Mouse (Mus musculus) CH12.LX (cell line): Measurements from ENCODE around the gene Cd99l2. TPM values are rescaled to one million over a fixed set of nuclear protein-coding genes. Genes with fewer than 3 reads are reported as not detected.

Source experiments
- DNase-seq: peaks from one replicate; pipeline ENCODE4 v3.0.0-alpha.2; 2013; ENCODE audit errors: extremely low read depth
- H3K27ac ChIP-seq: 2 replicates; pipeline ENCODE4 v1.5.1; 2012; ENCODE audit warnings: low read depth, mild to moderate bottlenecking, control low read depth, moderate library complexity; ENCODE audit not compliant: insufficient read depth
- H3K27me3 ChIP-seq: replicated peaks from 2 replicates; pipeline ENCODE3; 2012; ENCODE audit warnings: inconsistent platforms
- H3K36me3 ChIP-seq, 2 experiments: replicated peaks in 1 of 2; 2 replicates each; pipeline versions ENCODE3 to v1.6.1; 2012; ENCODE audit warnings: inconsistent platforms in 1 of 2, low read length in 1 of 2, mild to moderate bottlenecking in 1 of 2, mixed read lengths in 1 of 2, moderate library complexity in 1 of 2; ENCODE audit not compliant: control insufficient read depth in 1 of 2, insufficient read depth in 1 of 2
- H3K4me1 ChIP-seq, 2 experiments: 2 replicates each; pipeline ENCODE4 v1.6.1; 2012; ENCODE audit warnings: inconsistent platforms in 1 of 2, moderate library complexity in 1 of 2; ENCODE audit not compliant: insufficient read depth in 2 of 2, control insufficient read depth in 1 of 2
- H3K4me2 ChIP-seq: 2 replicates; pipeline ENCODE4 v1.6.1; 2012; ENCODE audit warnings: low read depth, mild to moderate bottlenecking, control low read depth; ENCODE audit not compliant: poor library complexity, insufficient read depth, severe bottlenecking
- H3K4me3 ChIP-seq, 3 experiments: fragments of 150-350 bp in 1 of 3; sonication (generic) in 1 of 3; replicated peaks in 1 of 3; 2 replicates each; pipeline versions ENCODE3 to v1.5.1; 2011 to 2012; ENCODE audit warnings: low read depth in 2 of 3, low read length in 2 of 3, mild to moderate bottlenecking in 2 of 3, moderate library complexity in 2 of 3, control low read depth in 1 of 3, improper control_type of control experiment in 1 of 3, inconsistent platforms in 1 of 3, mixed read lengths in 1 of 3; ENCODE audit not compliant: poor library complexity in 1 of 3
- H3K79me2 ChIP-seq: replicated peaks from 2 replicates; pipeline ENCODE4 v1.6.1; 2012; ENCODE audit warnings: mild to moderate bottlenecking, moderate library complexity; ENCODE audit not compliant: control insufficient read depth, poor library complexity, insufficient read depth, severe bottlenecking; ENCODE audit errors: extremely low read depth
- H3K9ac ChIP-seq: 2 replicates; pipeline ENCODE4 v1.6.1; 2012; ENCODE audit warnings: low read depth, mild to moderate bottlenecking, control low read depth, moderate library complexity; ENCODE audit not compliant: insufficient read depth
- H3K9me3 ChIP-seq: replicated peaks from 2 replicates; pipeline ENCODE3; 2012; ENCODE audit warnings: low read length, inconsistent platforms, mixed read lengths
- BHLHE40 ChIP-seq: IDR thresholded peaks from 2 replicates; pipeline ENCODE4 v1.6.1; 2011; ENCODE audit warnings: mild to moderate bottlenecking, low read depth, low read length, improper control_type of control experiment
- CHD2 ChIP-seq: IDR thresholded peaks from 2 replicates; pipeline ENCODE4 v1.6.1; 2011; ENCODE audit warnings: low read length, improper control_type of control experiment
- CTCF ChIP-seq, 2 experiments: IDR thresholded peaks in 1 of 2; conservative IDR thresholded peaks in 1 of 2; 2 replicates each; pipeline ENCODE4 v1.5.1; 2011 to 2012; ENCODE audit warnings: low read depth in 2 of 2, low read length in 2 of 2, improper control_type of control experiment in 1 of 2, inconsistent platforms in 1 of 2, mild to moderate bottlenecking in 1 of 2, moderate library complexity in 1 of 2
- E2F4 ChIP-seq: IDR thresholded peaks from 2 replicates; pipeline ENCODE4 v1.6.1; 2011; ENCODE audit warnings: low read depth, low read length, improper control_type of control experiment; ENCODE audit not compliant: insufficient replicate concordance
- ELF1 ChIP-seq: IDR thresholded peaks from 2 replicates; pipeline ENCODE4 v1.6.1; 2014; ENCODE audit warnings: low read depth, mild to moderate bottlenecking, inconsistent platforms, low read length, improper control_type of control experiment
- EP300 ChIP-seq: IDR thresholded peaks from 2 replicates; pipeline ENCODE4 v1.6.1; 2011; ENCODE audit warnings: low read length, improper control_type of control experiment
- GABPA ChIP-seq: IDR thresholded peaks from 2 replicates; pipeline ENCODE4 v1.6.1; 2012; ENCODE audit warnings: low read depth, low read length, improper control_type of control experiment, inconsistent platforms; ENCODE audit not compliant: insufficient replicate concordance
- HCFC1 ChIP-seq: IDR thresholded peaks from 2 replicates; pipeline ENCODE4 v1.6.1; 2012; ENCODE audit warnings: low read depth, mild to moderate bottlenecking, inconsistent platforms, low read length, improper control_type of control experiment
- IRF4 ChIP-seq: IDR thresholded peaks from 2 replicates; pipeline ENCODE4 v1.6.1; 2014; ENCODE audit warnings: low read depth, mild to moderate bottlenecking, inconsistent platforms, low read length, improper control_type of control experiment
- KAT2A ChIP-seq: IDR thresholded peaks from 2 replicates; pipeline ENCODE4 v1.6.1; 2012; ENCODE audit warnings: low read length, improper control_type of control experiment, inconsistent platforms; ENCODE audit not compliant: insufficient replicate concordance
- MAFK ChIP-seq: IDR thresholded peaks from 2 replicates; pipeline ENCODE4 v1.6.1; 2011; ENCODE audit warnings: low read length, improper control_type of control experiment; ENCODE audit not compliant: insufficient replicate concordance
- MAX ChIP-seq: IDR thresholded peaks from 2 replicates; pipeline ENCODE4 v1.6.1; 2011; ENCODE audit warnings: low read length, improper control_type of control experiment
- MAZ ChIP-seq: IDR thresholded peaks from 2 replicates; pipeline ENCODE4 v1.6.1; 2012; ENCODE audit warnings: low read depth, mild to moderate bottlenecking, inconsistent platforms, low read length, improper control_type of control experiment, moderate library complexity
- MXI1 ChIP-seq: IDR thresholded peaks from 2 replicates; pipeline ENCODE4 v1.6.1; 2011; ENCODE audit warnings: mild to moderate bottlenecking, low read depth, low read length, improper control_type of control experiment
- MYC ChIP-seq: IDR thresholded peaks from 2 replicates; pipeline ENCODE4 v1.6.1; 2011; ENCODE audit warnings: low read depth, mild to moderate bottlenecking, improper control_type of control experiment, low read length
- NELFE ChIP-seq: IDR thresholded peaks from 2 replicates; pipeline ENCODE4 v1.6.1; 2011; ENCODE audit warnings: low read depth, low read length, improper control_type of control experiment
- POLR2A ChIP-seq: IDR thresholded peaks from 2 replicates; pipeline ENCODE4 v1.6.1; 2011; ENCODE audit warnings: low read depth, mild to moderate bottlenecking, improper control_type of control experiment, low read length
- POLR2AphosphoS2 ChIP-seq: IDR thresholded peaks from 2 replicates; pipeline ENCODE4 v1.6.1; 2011; ENCODE audit warnings: low read depth, low read length, improper control_type of control experiment
- RAD21 ChIP-seq: IDR thresholded peaks from 2 replicates; pipeline ENCODE4 v1.6.1; 2011; ENCODE audit warnings: low read depth, mild to moderate bottlenecking, low read length, improper control_type of control experiment, moderate library complexity
- SIN3A ChIP-seq: IDR thresholded peaks from 2 replicates; pipeline ENCODE4 v1.6.1; 2012; ENCODE audit warnings: low read length, improper control_type of control experiment, inconsistent platforms
- SMC3 ChIP-seq: IDR thresholded peaks from 2 replicates; pipeline ENCODE4 v1.6.1; 2011; ENCODE audit warnings: low read depth, low read length, improper control_type of control experiment
- TBP ChIP-seq: conservative IDR thresholded peaks from 2 replicates; pipeline ENCODE4 v1.6.1; 2011; ENCODE audit warnings: low read depth, low read length, improper control_type of control experiment
- TCF12 ChIP-seq: IDR thresholded peaks from 2 replicates; pipeline ENCODE4 v1.6.1; 2014; ENCODE audit warnings: low read depth, mild to moderate bottlenecking, inconsistent platforms, low read length, improper control_type of control experiment
- UBTF ChIP-seq: IDR thresholded peaks from 2 replicates; pipeline ENCODE4 v1.6.1; 2012; ENCODE audit warnings: low read depth, mild to moderate bottlenecking, inconsistent platforms, low read length, improper control_type of control experiment, moderate library complexity
- USF2 ChIP-seq: conservative IDR thresholded peaks from 2 replicates; pipeline ENCODE4 v1.6.1; 2011; ENCODE audit warnings: low read depth, low read length, improper control_type of control experiment
- ZKSCAN1 ChIP-seq: IDR thresholded peaks from 2 replicates; pipeline ENCODE4 v1.6.1; 2012; ENCODE audit warnings: low read depth, inconsistent platforms, low read length, improper control_type of control experiment, borderline replicate concordance
- ZMIZ1 ChIP-seq: IDR thresholded peaks from 2 replicates; pipeline ENCODE4 v1.6.1; 2012; ENCODE audit warnings: low read depth, mild to moderate bottlenecking, inconsistent platforms, low read length, improper control_type of control experiment
- ZNF384 ChIP-seq: IDR thresholded peaks from 2 replicates; pipeline ENCODE4 v1.6.1; 2012; ENCODE audit warnings: low read depth, low read length, improper control_type of control experiment, inconsistent platforms
- dilution Hi-C: fragments of 300-500 bp; cut with MboI; formaldehyde crosslinking; loops from 2 replicates; pipeline ENCODE4 v1.14.3; 2020; ENCODE audit warnings: low sequenced_read_pairs; ENCODE audit not compliant: extremely low pct_unique_long_range_greater_than_20kb, extremely low pct_ligation_motif_present
- in situ Hi-C: fragments of 300-500 bp; cut with MboI; formaldehyde crosslinking; loops from 3 replicates; pipeline ENCODE4 v1.14.3; 2019; ENCODE audit warnings: low sequenced_read_pairs, low pct_ligation_motif_present, low pct_unique_long_range_greater_than_20kb, mixed read lengths
- polyA plus RNA-seq: library from polyadenylated mRNA; unstranded; fragments of >175 nt; gene quantifications from 2 replicates; pipeline ENCODE4 v1.2.1, GENCODE M21; 2012; ENCODE audit warnings: low read depth; ENCODE audit not compliant: insufficient read length
- total RNA-seq, 2 experiments: library from RNA; depleted of rRNA; stranded (reverse); fragments of 300-350 nt in 1 of 2; fragments of >200 nt in 1 of 2; gene quantifications; 2 replicates each; pipeline ENCODE4 v1.2.3; 2012 to 2014

Cd99l2 gene
- total and polyA plus RNA-seq, 3 experiments: 9.9 to 13.7 (median 10.4) TPM

- TF ChIP-seq BHLHE40: no peak
- no peak for TF ChIP-seq ZNF384
- no peak for TF ChIP-seq MAFK
- no peak for TF ChIP-seq SIN3A
- TF ChIP-seq SMC3: no peak
- no peak for TF ChIP-seq MAX
- TF ChIP-seq CHD2: no peak
- TF ChIP-seq MYC: no peak
- no peak for TF ChIP-seq MXI1
- TF ChIP-seq HCFC1: no peak
- no peak for TF ChIP-seq POLR2A
- TF ChIP-seq ZKSCAN1: no peak
- TF ChIP-seq UBTF: no peak
- TF ChIP-seq MAZ: no peak
- no peak for TF ChIP-seq POLR2AphosphoS2
- no peak for TF ChIP-seq ELF1
- TF ChIP-seq TBP: no peak
- TF ChIP-seq GABPA: no peak
- no peak for TF ChIP-seq NELFE
- no peak overlapping the region for H3K27ac ChIP-seq
- in situ Hi-C loops: no loop called here
- H3K27me3 ChIP-seq: no peaks in the 10 kb centered on the region
- H3K4me1 ChIP-seq: no peaks in the 10 kb centered on the region
- no peak overlapping the region for H3K4me2 ChIP-seq
- no peaks in the 10 kb centered on the region for H3K79me2 ChIP-seq
- dilution Hi-C loops: no loop called here
- no peak overlapping the region for H3K9ac ChIP-seq
- no peak for DNase-seq
- no peaks in the 10 kb centered on the region for H3K9me3 ChIP-seq
- H3K4me3 ChIP-seq: no peak overlapping the region
- H3K36me3 ChIP-seq: peaks cover 3 to 18% of the 10 kb centered on the region in 2 experiments
Observed at GRCm38 (mm10) chrX:71378435-71378834, 114.2 kb downstream of the Cd99l2 start.

GRCm38 (mm10) chrX:71376781-71377180 is 115.9 kb downstream of the Cd99l2 start:
- no peak for DNase-seq
- Histone ChIP-seq H3K4me2 (no peak overlapping the region), H3K4me3 (no peak overlapping the region), H3K79me2 (no peaks in the 10 kb centered on the region), H3K27ac (no peak overlapping the region), H3K9ac (no peak overlapping the region), H3K9me3 (no peaks in the 10 kb centered on the region), H3K27me3 (no peaks in the 10 kb centered on the region), H3K36me3 (peaks cover 3 to 18% of the 10 kb centered on the region in 2 experiments), H3K4me1 (no peaks in the 10 kb centered on the region)
- in situ Hi-C loops (no loop called here), dilution Hi-C loops (no loop called here)
- TF ChIP-seq POLR2AphosphoS2: no peak
- no peak for TF ChIP-seq TCF12
- no peak for TF ChIP-seq RAD21
- no peak for TF ChIP-seq CTCF (conservative IDR thresholded peaks at IDR 0.05 in 1 of 2, IDR thresholded peaks at IDR 0.05 in 1 of 2; ENCODE audit: low read depth in 2 of 2, low read length in 2 of 2)
- no peak for TF ChIP-seq KAT2A
- no peak for TF ChIP-seq POLR2A
- no peak for TF ChIP-seq USF2
- TF ChIP-seq IRF4: no peak
- no peak for TF ChIP-seq EP300
- TF ChIP-seq MYC: no peak
- TF ChIP-seq ZMIZ1: no peak
- no peak for TF ChIP-seq E2F4
- no peak for TF ChIP-seq MAX
- no peak for TF ChIP-seq NELFE
- no peak for TF ChIP-seq MAFK
- no peak for TF ChIP-seq HCFC1
- no peak for TF ChIP-seq SIN3A
- TF ChIP-seq GABPA: no peak
